Mouse (Mus musculus) liver, embryonic 15.5 days (tissue): ENCODE data around the gene Brpf3. TPM values are rescaled to one million over a fixed set of nuclear protein-coding genes. Genes with fewer than 3 reads are reported as not detected.

Experiments
- ATAC-seq: fragments of 200-750 bp; cut with Nextera tagmentation; 2 replicates; pipeline ENCODE4 v1.8.0; 2017; ENCODE audit warnings: moderate number of reproducible peaks, mild to moderate bottlenecking, moderate library complexity; ENCODE audit not compliant: insufficient read depth
- H3K27ac ChIP-seq: fragments of 300-500 bp; sonication (generic); replicated peaks from 2 replicates; pipeline ENCODE4 v1.5.1; 2015; ENCODE audit warnings: mild to moderate bottlenecking, inconsistent platforms
- H3K27me3 ChIP-seq: fragments of 300-500 bp; sonication (generic); 2 replicates; pipeline ENCODE4 v1.6.1; 2015; ENCODE audit warnings: mild to moderate bottlenecking, inconsistent platforms
- H3K36me3 ChIP-seq: fragments of 300-500 bp; sonication (generic); replicated peaks from 2 replicates; pipeline ENCODE4 v1.6.1; 2015; ENCODE audit warnings: moderate library complexity, mild to moderate bottlenecking, inconsistent platforms
- H3K4me1 ChIP-seq: fragments of 300-500 bp; sonication (generic); replicated peaks from 2 replicates; pipeline ENCODE4 v1.6.1; 2015; ENCODE audit warnings: inconsistent platforms
- H3K4me2 ChIP-seq: fragments of 300-500 bp; sonication (generic); 2 replicates; pipeline ENCODE4 v1.6.1; 2015; ENCODE audit warnings: moderate library complexity, mild to moderate bottlenecking, inconsistent platforms
- H3K4me3 ChIP-seq: fragments of 300-500 bp; sonication (generic); replicated peaks from 2 replicates; pipeline ENCODE4 v1.5.1; 2015; ENCODE audit warnings: mild to moderate bottlenecking, inconsistent platforms
- H3K9ac ChIP-seq: fragments of 300-500 bp; sonication (generic); 2 replicates; pipeline ENCODE4 v1.6.1; 2015; ENCODE audit warnings: moderate library complexity, mild to moderate bottlenecking, inconsistent platforms
- H3K9me3 ChIP-seq: fragments of 300-500 bp; sonication (generic); replicated peaks from 2 replicates; pipeline ENCODE4 v1.6.1; 2016; ENCODE audit warnings: inconsistent platforms
- WGBS: fragments of 180-500 bp; shearing (Covaris S2); methylation state at CpG from one replicate; pipeline ENCODE4 v1.1.7; 2015; ENCODE audit warnings: mixed read lengths; ENCODE audit not compliant: insufficient replicate concordance; 5-methylcytosine and 5-hydroxymethylcytosine counted together
- polyA plus RNA-seq: library from polyadenylated mRNA; unstranded; fragments of >200 nt; fragmentation: Nextera tagmentation; extraction: Ambion mirVana; gene quantifications from 2 replicates; pipeline ENCODE4 v1.2.1, GENCODE M21; 2015

The Brpf3 gene
- polyA plus RNA-seq, 1 experiment from 2014 or later = 74.7 TPM

- peaks cover 10% of the 10 kb centered on the region; the same call in 1 of the 2 replicates for H3K27me3 ChIP-seq
- no peak overlapping the region for H3K4me2 ChIP-seq
- 63% methylated on average over 9 of the region's 9 CpGs for WGBS
- no peaks in the 10 kb centered on the region for H3K9me3 ChIP-seq
- peaks cover 6% of the 10 kb centered on the region; the same call in 1 of the 2 replicates for H3K4me1 ChIP-seq
- no peak for ATAC-seq
- no peak overlapping the region for H3K27ac ChIP-seq
- no peak overlapping the region for H3K9ac ChIP-seq
- no peak overlapping the region for H3K4me3 ChIP-seq
- no peaks in the 10 kb centered on the region for H3K36me3 ChIP-seq
Observed at GRCm38 (mm10) chr17:28855166-28855885, 54.4 kb downstream of the Brpf3 start.

- H3K4me3 ChIP-seq = no peak overlapping the region
- WGBS = 35% methylated on average over 3 of the region's 3 CpGs
- peaks cover 10% of the 10 kb centered on the region; the same call in 1 of the 2 replicates for H3K27me3 ChIP-seq
- no peak overlapping the region for H3K9ac ChIP-seq
- H3K4me2 ChIP-seq = no peak overlapping the region
- peaks cover 6% of the 10 kb centered on the region; the same call in 1 of the 2 replicates for H3K4me1 ChIP-seq
- H3K36me3 ChIP-seq = no peaks in the 10 kb centered on the region
- no peak for ATAC-seq
- H3K9me3 ChIP-seq = no peaks in the 10 kb centered on the region
- H3K27ac ChIP-seq = no peak overlapping the region; the same call in 1 of the 2 replicates
Observed at GRCm38 (mm10) chr17:28856030-28856429, 55.1 kb downstream of the Brpf3 start.

GRCm38 (mm10) chr17:28858205-28858604, 57.3 kb downstream of the Brpf3 start, which contains the start of gene Pnpla1:
TSS of gene Pnpla1 (plus strand) at chr17:28858411.
- Histone ChIP-seq H3K27ac (no peak within 1 kb of the TSS), H3K36me3 (no peaks in the 10 kb centered on the region), H3K4me3 (no peak within 1 kb of the TSS), H3K9me3 (no peaks in the 10 kb centered on the region), H3K4me2 (no peak within 1 kb of the TSS), H3K9ac (no peak within 1 kb of the TSS), H3K27me3 (peaks cover 10% of the 10 kb centered on the region; the same call in 1 of the 2 replicates), H3K4me1 (peaks cover 6% of the 10 kb centered on the region; the same call in 1 of the 2 replicates)
- no peak for ATAC-seq
- 36% methylated on average over 12 of the region's 12 CpGs for WGBS

GRCm38 (mm10) chr17:28863926-28864325, 63.0 kb downstream of the Brpf3 start:
- H3K9me3 ChIP-seq = no peaks in the 10 kb centered on the region
- H3K4me1 ChIP-seq = peaks cover 4% of the 10 kb centered on the region; the same call in 1 of the 2 replicates
- ATAC-seq = no peak
- no peak overlapping the region for H3K4me3 ChIP-seq
- no peak overlapping the region for H3K27ac ChIP-seq
- no peaks in the 10 kb centered on the region for H3K36me3 ChIP-seq
- H3K27me3 ChIP-seq = peaks cover under 1% of the 10 kb centered on the region; the same call in 1 of the 2 replicates
- 51% methylated on average over 7 of the region's 7 CpGs for WGBS
- H3K9ac ChIP-seq = no peak overlapping the region
- no peak overlapping the region for H3K4me2 ChIP-seq

- Histone ChIP-seq H3K9me3 (no peaks in the 10 kb centered on the region), H3K4me1 (peaks cover 4% of the 10 kb centered on the region; the same call in 1 of the 2 replicates), H3K27ac (no peak overlapping the region), H3K36me3 (no peaks in the 10 kb centered on the region), H3K4me3 (no peak overlapping the region), H3K27me3 (no peaks in the 10 kb centered on the region; the same call in 1 of the 2 replicates), H3K4me2 (no peak overlapping the region), H3K9ac (no peak overlapping the region)
- WGBS = 65% methylated on average over 6 of the region's 6 CpGs
- no peak for ATAC-seq
Observed at GRCm38 (mm10) chr17:28864464-28864863, 63.6 kb downstream of the Brpf3 start.

GRCm38 (mm10) chr17:28866921-28867320, 66.0 kb downstream of the Brpf3 start:
- ATAC-seq = no peak
- Histone ChIP-seq H3K9me3 (no peaks in the 10 kb centered on the region), H3K27ac (no peak overlapping the region), H3K9ac (no peak overlapping the region), H3K4me1 (peaks cover 6% of the 10 kb centered on the region; the same call in 1 of the 2 replicates), H3K36me3 (no peaks in the 10 kb centered on the region), H3K27me3 (peaks cover 3% of the 10 kb centered on the region; the same call in 1 of the 2 replicates), H3K4me2 (no peak overlapping the region), H3K4me3 (no peak overlapping the region)

- peaks cover 8% of the 10 kb centered on the region; the same call in 1 of the 2 replicates for H3K4me1 ChIP-seq
- H3K27ac ChIP-seq = no peak overlapping the region
- H3K9me3 ChIP-seq = no peaks in the 10 kb centered on the region
- no peaks in the 10 kb centered on the region for H3K36me3 ChIP-seq
- peaks cover 5% of the 10 kb centered on the region; the same call in 1 of the 2 replicates for H3K27me3 ChIP-seq
- no peak overlapping the region for H3K9ac ChIP-seq
- ATAC-seq = no peak
- 41% methylated on average over 4 of the region's 4 CpGs for WGBS
- H3K4me2 ChIP-seq = no peak overlapping the region
- H3K4me3 ChIP-seq = no peak overlapping the region
Observed at GRCm38 (mm10) chr17:28867381-28867780, 66.5 kb downstream of the Brpf3 start.

- Histone ChIP-seq H3K4me1 (peaks cover 8% of the 10 kb centered on the region; the same call in 1 of the 2 replicates), H3K27me3 (peaks cover 8% of the 10 kb centered on the region; the same call in 1 of the 2 replicates), H3K27ac (no peak overlapping the region), H3K36me3 (no peaks in the 10 kb centered on the region), H3K9ac (no peak overlapping the region), H3K4me3 (no peak overlapping the region), H3K9me3 (no peaks in the 10 kb centered on the region), H3K4me2 (no peak overlapping the region)
- WGBS = 55% methylated on average over 9 of the region's 9 CpGs
- ATAC-seq = no peak
Observed at GRCm38 (mm10) chr17:28869412-28870110, 68.7 kb downstream of the Brpf3 start.

GRCm38 (mm10) chr17:28870435-28870834, 69.5 kb downstream of the Brpf3 start:
- H3K36me3 ChIP-seq = no peaks in the 10 kb centered on the region
- no peak overlapping the region for H3K9ac ChIP-seq
- H3K27me3 ChIP-seq = peaks cover 8% of the 10 kb centered on the region; the same call in 1 of the 2 replicates
- 58% methylated on average over 5 of the region's 5 CpGs for WGBS
- H3K9me3 ChIP-seq = no peaks in the 10 kb centered on the region
- no peak overlapping the region for H3K4me2 ChIP-seq
- peaks cover 14% of the 10 kb centered on the region for H3K4me1 ChIP-seq
- H3K4me3 ChIP-seq = no peak overlapping the region
- no peak for ATAC-seq
- no peak overlapping the region for H3K27ac ChIP-seq

- ATAC-seq = no peak
- Histone ChIP-seq H3K4me1 (peaks cover 16% of the 10 kb centered on the region), H3K9ac (no peak overlapping the region), H3K9me3 (no peaks in the 10 kb centered on the region), H3K4me2 (no peak overlapping the region), H3K27ac (no peak overlapping the region), H3K36me3 (no peaks in the 10 kb centered on the region), H3K27me3 (peaks cover 16% of the 10 kb centered on the region; the same call in 1 of the 2 replicates), H3K4me3 (no peak overlapping the region)
- whole genome bisulfite sequencing = 40% methylated on average over 11 of the region's 11 CpGs
Observed at GRCm38 (mm10) chr17:28871831-28872230, 70.9 kb downstream of the Brpf3 start.

- WGBS = 54% methylated on average over 7 of the region's 7 CpGs
- ATAC-seq = no peak
- peaks cover 17% of the 10 kb centered on the region for H3K4me1 ChIP-seq
- H3K36me3 ChIP-seq = no peaks in the 10 kb centered on the region
- no peak overlapping the region for H3K9ac ChIP-seq
- no peak overlapping the region for H3K4me2 ChIP-seq
- H3K9me3 ChIP-seq = no peaks in the 10 kb centered on the region
- H3K27ac ChIP-seq = no peak overlapping the region
- peaks cover 18% of the 10 kb centered on the region for H3K27me3 ChIP-seq
- H3K4me3 ChIP-seq = no peak overlapping the region
Observed at GRCm38 (mm10) chr17:28872322-28872721, 71.4 kb downstream of the Brpf3 start.
